Mouse (Mus musculus) pancreas, adult 10 weeks (tissue): ENCODE data around the gene Chrm2. TPM values are rescaled to one million over a fixed set of nuclear protein-coding genes. Genes with fewer than 3 reads are reported as not detected.

Source experiments
- polyA plus RNA-seq: library from polyadenylated mRNA; stranded (reverse); fragments of 350-450 nt; fragmentation: Illumina TruSeq; extraction: RNeasy Lipid Tissue Mini Kit (QIAGEN cat#74804); gene quantifications from one replicate; pipeline ENCODE4 v1.2.3, GENCODE M21; 2015; ENCODE audit warnings: low read depth, low replicate concordance; ENCODE audit not compliant: insufficient read depth

The Chrm2 gene
- polyA plus RNA-seq = 1.1 TPM

GRCm38 (mm10) chr6:36387612-36388400 is at the start of gene Chrm2:
Chrm2 (plus strand) TSS chr6:36388084.

